Comparison of ENCODE assay signal across 21 mouse cellular contexts in genomic region chr14:21178356-21178755, GRCm38 (mm10).
"Had no signal": no experiment of that assay in that cellular context is flagged by ENCODE, and none has a peak within 500 bp of the region (broad histone marks: within the 10 kb centered on the region; RNA-seq: fewer than 3 reads in every experiment).

No protein-coding gene starts in this region.

- DNase-seq: kidney, postnatal 10 days; kidney, postnatal 36 days; left cerebral cortex, postnatal 4 days; liver, postnatal 0 days; right cerebral cortex, adult 18-20 months; right cerebral cortex, postnatal 14 days; spleen, adult 18-20 months; thymus, postnatal 25 days had no signal

- H3K4me2 ChIP-seq: kidney, embryonic 15.5 days; limb, embryonic 12.5 days; limb, embryonic 15.5 days; liver, embryonic 11.5 days; lung, embryonic 14.5 days; midbrain, embryonic 12.5 days; midbrain, embryonic 15.5 days; neural tube, embryonic 12.5 days; neural tube, embryonic 15.5 days; stomach, embryonic 15.5 days had no signal

- H3K36me3 ChIP-seq: kidney, embryonic 15.5 days; limb, embryonic 12.5 days; limb, embryonic 15.5 days; midbrain, embryonic 12.5 days; midbrain, embryonic 15.5 days; neural tube, embryonic 12.5 days; neural tube, embryonic 15.5 days; stomach, embryonic 15.5 days had no signal

- H3K9ac ChIP-seq: kidney, embryonic 15.5 days; limb, embryonic 12.5 days; limb, embryonic 15.5 days; liver, embryonic 14.5 days; liver, postnatal 0 days; lung, embryonic 14.5 days; midbrain, embryonic 12.5 days; midbrain, embryonic 15.5 days; neural tube, embryonic 12.5 days; neural tube, embryonic 15.5 days; stomach, embryonic 15.5 days had no signal

- H3K9me3 ChIP-seq: kidney, embryonic 15.5 days; limb, embryonic 12.5 days; limb, embryonic 15.5 days; midbrain, embryonic 12.5 days; midbrain, embryonic 15.5 days; neural tube, embryonic 12.5 days; neural tube, embryonic 15.5 days; stomach, embryonic 15.5 days had no signal

- H3K4me1 ChIP-seq: kidney, embryonic 15.5 days; limb, embryonic 12.5 days; limb, embryonic 15.5 days; midbrain, embryonic 12.5 days; midbrain, embryonic 15.5 days; neural tube, embryonic 12.5 days; neural tube, embryonic 15.5 days; stomach, embryonic 15.5 days had no signal

- H3K27me3 ChIP-seq: kidney, embryonic 15.5 days; limb, embryonic 12.5 days; limb, embryonic 15.5 days; midbrain, embryonic 12.5 days; midbrain, embryonic 15.5 days; neural tube, embryonic 12.5 days; neural tube, embryonic 15.5 days; stomach, embryonic 15.5 days had no signal

- ATAC-seq: liver, postnatal 0 days; lung, postnatal 0 days; midbrain, embryonic 15.5 days had no signal

- H3K4me3 ChIP-seq: kidney, embryonic 15.5 days; limb, embryonic 12.5 days; limb, embryonic 15.5 days; midbrain, embryonic 12.5 days; midbrain, embryonic 15.5 days; neural tube, embryonic 12.5 days; neural tube, embryonic 15.5 days; stomach, embryonic 15.5 days had no signal

- H3K27ac ChIP-seq: kidney, embryonic 15.5 days; limb, embryonic 12.5 days; limb, embryonic 15.5 days; liver, embryonic 14.5 days; macrophage; midbrain, embryonic 12.5 days; midbrain, embryonic 15.5 days; neural tube, embryonic 12.5 days; neural tube, embryonic 15.5 days; stomach, embryonic 15.5 days had no signal
